In genomic region chr4:139950431-139950848, GRCm38 (mm10) we compare ENCODE assay signal across 9 mouse cellular contexts. TPM values are rescaled to one million over a fixed set of nuclear protein-coding genes. Genes with fewer than 3 reads are reported as not detected.
DNase-seq lines count a peak whose midpoint lies in the region; ATAC-seq and TF ChIP-seq lines count a peak whose summit lies in the region.
"Had no signal": no experiment of that assay in that cellular context is flagged by ENCODE, and none has a peak within 500 bp of the region (broad histone marks: within the 10 kb centered on the region; RNA-seq: fewer than 3 reads in every experiment).

No protein-coding gene starts in this region.

- H3K27ac ChIP-seq in heart, embryonic 13.5 days (replicated peaks) = no peak overlapping the region
- no peak overlapping the region for H3K27ac ChIP-seq in forebrain, postnatal 0 days (ENCODE audit: low read depth, low read length)
- no peak overlapping the region for H3K27ac ChIP-seq in midbrain, embryonic 11.5 days (ENCODE audit: low read depth, low read length)

- peak overlapping the region; percentile 20; the same call in 1 of the 2 replicates for H3K9ac ChIP-seq in heart, embryonic 13.5 days
- H3K9ac ChIP-seq in forebrain, postnatal 0 days = 0 out of 2 replicates have a peak overlapping the region, but pooled peaks have one; percentile 22
- H3K9ac ChIP-seq in midbrain, embryonic 11.5 days (ENCODE audit: low read length) = peak overlapping the region; percentile 47; the same call in 1 of the 2 replicates

- TF ChIP-seq CTCF in forebrain, postnatal 0 days (IDR thresholded peaks at IDR 0.05; ENCODE audit: low read depth) = no peak

- H3K27me3 ChIP-seq in heart, embryonic 13.5 days (replicated peaks) = 0 out of 2 replicates have a peak, but pooled peaks cover 4% of the 10 kb centered on the region
- H3K27me3 ChIP-seq in forebrain, postnatal 0 days (ENCODE audit: insufficient read depth, low read length) = no peaks in the 10 kb centered on the region
- no peaks in the 10 kb centered on the region for H3K27me3 ChIP-seq in midbrain, embryonic 11.5 days (ENCODE audit: control insufficient read depth, insufficient read depth, low read length)

- H3K4me1 ChIP-seq in heart, embryonic 13.5 days = peaks cover 6% of the 10 kb centered on the region
- H3K4me1 ChIP-seq in forebrain, postnatal 0 days (ENCODE audit: insufficient read depth) = no peaks in the 10 kb centered on the region; the same call in 1 of the 2 replicates
- H3K4me1 ChIP-seq in midbrain, embryonic 11.5 days (ENCODE audit: control insufficient read depth, insufficient read depth, low read length) = peaks cover 4% of the 10 kb centered on the region; the same call in 1 of the 2 replicates

- no peaks in the 10 kb centered on the region for H3K36me3 ChIP-seq in heart, embryonic 13.5 days
- no peaks in the 10 kb centered on the region for H3K36me3 ChIP-seq in forebrain, postnatal 0 days (ENCODE audit: insufficient read depth)
- H3K36me3 ChIP-seq in midbrain, embryonic 11.5 days (ENCODE audit: control insufficient read depth, insufficient read depth, low read length) = no peaks in the 10 kb centered on the region
- H3K36me3 ChIP-seq: G1E had no signal

- peak overlapping the region; percentile 33 for H3K4me3 ChIP-seq in heart, embryonic 13.5 days
- 0 out of 2 replicates have a peak overlapping the region, but pooled peaks have one; percentile 2 for H3K4me3 ChIP-seq in forebrain, postnatal 0 days (ENCODE audit: low read depth, low read length)
- H3K4me3 ChIP-seq in midbrain, embryonic 11.5 days (ENCODE audit: low read depth, low read length) = peak overlapping the region; percentile 16; the same call in 1 of the 2 replicates

- 1% methylated on average over 20 of the region's 20 CpGs for WGBS in heart, embryonic 13.5 days
- under 1% methylated on average over 20 of the region's 20 CpGs for WGBS in forebrain, postnatal 0 days
- WGBS in midbrain, embryonic 11.5 days = 2% methylated on average over 20 of the region's 20 CpGs

- peaks cover 6% of the 10 kb centered on the region; the same call in 1 of the 2 replicates for H3K9me3 ChIP-seq in heart, embryonic 13.5 days
- no peaks in the 10 kb centered on the region for H3K9me3 ChIP-seq in forebrain, postnatal 0 days (ENCODE audit: low read length)
- H3K9me3 ChIP-seq in midbrain, embryonic 11.5 days (ENCODE audit: control insufficient read depth, low read length) = no peaks in the 10 kb centered on the region

- ATAC-seq in heart, embryonic 13.5 days (ENCODE audit: extremely low read depth, insufficient number of reproducible peaks, low FRiP score, low TSS enrichment) = no peak
- peak; percentile 34; the same call in 1 of the 2 replicates for ATAC-seq in forebrain, postnatal 0 days
- ATAC-seq in midbrain, embryonic 11.5 days (ENCODE audit: low FRiP score) = 0 out of 2 replicates have a peak, but pooled peaks have one; percentile 54

- DNase-seq in heart, adult 9 months (ENCODE audit: low spot score in 2 of 2) = no peak
- peak; percentile 58 for DNase-seq in forebrain, postnatal 0 days
- DNase-seq in kidney, postnatal 4 days = peak; percentile 55 to 76
- peak; percentile 89 for DNase-seq in midbrain, embryonic 11.5 days (ENCODE audit: low spot score, missing footprints)
- no peak for DNase-seq in right cerebral cortex, postnatal 36 days (ENCODE audit: low spot score in 2 of 2)
- DNase-seq in cerebellum, adult 9-10 months = no peak
- no peak for DNase-seq in frontal cortex, postnatal 36 days (ENCODE audit: low spot score in 2 of 2)

- H3K4me2 ChIP-seq in heart, embryonic 13.5 days = peak overlapping the region; percentile 65
- H3K4me2 ChIP-seq in forebrain, postnatal 0 days (ENCODE audit: low read depth) = peak overlapping the region; percentile 40
- peak overlapping the region; percentile 49 for H3K4me2 ChIP-seq in midbrain, embryonic 11.5 days

RNA-seq across cellular contexts. Expression of gene Klhdc7a, which starts 17.4 kb away (rescaled TPM):
- 0.06 and 0.11 TPM in 2 replicates for polyA plus RNA-seq in heart, embryonic 13.5 days (2015; fragmentation: Nextera tagmentation; extraction: Ambion mirVana)
- 0.92 and 1.0 TPM in 2 replicates for total RNA-seq in forebrain, postnatal 0 days (2014; rRNA removed)
- 0.19 and 0.27 TPM in 2 replicates for polyA plus RNA-seq in forebrain, postnatal 0 days (2015; fragmentation: Nextera tagmentation; extraction: Ambion mirVana)
- polyA plus RNA-seq in midbrain, embryonic 11.5 days (2014; fragmentation: Nextera tagmentation; extraction: Ambion mirVana) = 0.10 and 0.17 TPM in 2 replicates
- polyA plus RNA-seq: G1E had no signal

Comparison
In these comparisons a context has a peak if more than half of its experiments do, and no peak if none do; other contexts are left out.
1. DNase-seq: peak in forebrain, postnatal 0 days (single experiment), kidney, postnatal 4 days (2 of 2) and midbrain, embryonic 11.5 days (single experiment); none in heart, adult 9 months (0 of 2), right cerebral cortex, postnatal 36 days (0 of 2), cerebellum, adult 9-10 months (single experiment) and frontal cortex, postnatal 36 days (0 of 2).
2. Peak in every context shown above with its lines, with median percentiles within 50 percentile points of each other: H3K4me2 ChIP-seq, H3K4me3 ChIP-seq and H3K9ac ChIP-seq.